Mouse (Mus musculus): ENCODE measurements at regions not wholly inside any gene's neighbourhood (a gene's known extent, or its start where the extent isn't known, plus 50 kb on each side); places are given as distances from the start of the nearest gene placed in this dataset.
"Not testable (repeated sequence)": the region's sequence is repeated elsewhere in the genome, so short reads cannot be mapped to it uniquely, and the experiment has no call there.

- not testable (repeated sequence) for H3K27ac ChIP-seq (ENCODE audit: low read length); H3K27me3 ChIP-seq (ENCODE audit: insufficient read depth, low read length); H3K9me3 ChIP-seq (ENCODE audit: low read length); H3K4me1 ChIP-seq (ENCODE audit: insufficient read depth, low read length); ATAC-seq (ENCODE audit: low FRiP score, low TSS enrichment); H3K4me3 ChIP-seq (ENCODE audit: low read length); H3K4me2 ChIP-seq (replicated peaks; ENCODE audit: low read depth, low read length); H3K9ac ChIP-seq (replicated peaks; ENCODE audit: low read length); H3K36me3 ChIP-seq (ENCODE audit: insufficient read depth, low read length)
Measured at GRCm38 (mm10) chr13:11030874-11031273, 670.2 kb upstream of the Chrm3 start.

GRCm38 (mm10) chr13:11030381-11030780 lies 669.7 kb upstream of the Chrm3 start:
- Histone ChIP-seq H3K36me3 (ENCODE audit: insufficient read depth, low read length) (no peaks in the 10 kb centered on the region), H3K9ac (replicated peaks; ENCODE audit: low read length) (no peak overlapping the region), H3K4me2 (replicated peaks; ENCODE audit: low read depth, low read length) (no peak overlapping the region), H3K27me3 (ENCODE audit: insufficient read depth, low read length) (no peaks in the 10 kb centered on the region), H3K27ac (ENCODE audit: low read length) (no peak overlapping the region), H3K4me3 (ENCODE audit: low read length) (no peak overlapping the region), H3K4me1 (ENCODE audit: insufficient read depth, low read length) (no peaks in the 10 kb centered on the region), H3K9me3 (ENCODE audit: low read length) (no peaks in the 10 kb centered on the region)
- 83% methylated on average over 4 of the region's 4 CpGs for WGBS
- ATAC-seq (ENCODE audit: low FRiP score, low TSS enrichment) = no peak

GRCm38 (mm10) chr13:11025918-11026317 lies 665.3 kb upstream of the Chrm3 start:
- no peak overlapping the region for H3K9ac ChIP-seq (replicated peaks; ENCODE audit: low read length)
- no peak for ATAC-seq (ENCODE audit: low FRiP score, low TSS enrichment)
- no peaks in the 10 kb centered on the region for H3K36me3 ChIP-seq (ENCODE audit: insufficient read depth, low read length)
- no peaks in the 10 kb centered on the region for H3K27me3 ChIP-seq (ENCODE audit: insufficient read depth, low read length)
- H3K4me3 ChIP-seq (ENCODE audit: low read length) = no peak overlapping the region
- no peak overlapping the region for H3K4me2 ChIP-seq (replicated peaks; ENCODE audit: low read depth, low read length)
- no peak overlapping the region for H3K27ac ChIP-seq (ENCODE audit: low read length)
- 75% methylated on average over 3 of the region's 3 CpGs for WGBS
- no peaks in the 10 kb centered on the region for H3K9me3 ChIP-seq (ENCODE audit: low read length)
- H3K4me1 ChIP-seq (ENCODE audit: insufficient read depth, low read length) = no peaks in the 10 kb centered on the region

- no peak overlapping the region for H3K4me2 ChIP-seq (replicated peaks; ENCODE audit: low read depth, low read length)
- no peaks in the 10 kb centered on the region for H3K36me3 ChIP-seq (ENCODE audit: insufficient read depth, low read length)
- 78% methylated on average over 2 of the region's 2 CpGs for WGBS
- H3K9me3 ChIP-seq (ENCODE audit: low read length) = no peaks in the 10 kb centered on the region
- no peaks in the 10 kb centered on the region for H3K4me1 ChIP-seq (ENCODE audit: insufficient read depth, low read length)
- no peak overlapping the region for H3K4me3 ChIP-seq (ENCODE audit: low read length)
- no peak for ATAC-seq (ENCODE audit: low FRiP score, low TSS enrichment)
- no peak overlapping the region for H3K9ac ChIP-seq (replicated peaks; ENCODE audit: low read length)
- no peaks in the 10 kb centered on the region for H3K27me3 ChIP-seq (ENCODE audit: insufficient read depth, low read length)
- no peak overlapping the region for H3K27ac ChIP-seq (ENCODE audit: low read length)
Measured at GRCm38 (mm10) chr13:11024441-11024840, 663.8 kb upstream of the Chrm3 start.

GRCm38 (mm10) chr13:11017584-11017983 lies 656.9 kb upstream of the Chrm3 start:
- 88% methylated on average over 7 of the region's 7 CpGs for WGBS
- Histone ChIP-seq H3K27ac (ENCODE audit: low read length) (no peak overlapping the region), H3K4me3 (ENCODE audit: low read length) (no peak overlapping the region), H3K4me2 (replicated peaks; ENCODE audit: low read depth, low read length) (no peak overlapping the region), H3K4me1 (ENCODE audit: insufficient read depth, low read length) (no peaks in the 10 kb centered on the region), H3K27me3 (ENCODE audit: insufficient read depth, low read length) (no peaks in the 10 kb centered on the region), H3K9me3 (ENCODE audit: low read length) (no peaks in the 10 kb centered on the region), H3K9ac (replicated peaks; ENCODE audit: low read length) (no peak overlapping the region), H3K36me3 (ENCODE audit: insufficient read depth, low read length) (no peaks in the 10 kb centered on the region)
- no peak for ATAC-seq (ENCODE audit: low FRiP score, low TSS enrichment)

GRCm38 (mm10) chr13:11005374-11005773 lies 644.7 kb upstream of the Chrm3 start:
- H3K4me3 ChIP-seq (ENCODE audit: low read length) = no peak overlapping the region
- H3K9me3 ChIP-seq (ENCODE audit: low read length) = no peaks in the 10 kb centered on the region
- WGBS = 57% methylated on average over 4 of the region's 4 CpGs
- H3K27me3 ChIP-seq (ENCODE audit: insufficient read depth, low read length) = no peaks in the 10 kb centered on the region
- H3K27ac ChIP-seq (ENCODE audit: low read length) = no peak overlapping the region
- no peaks in the 10 kb centered on the region for H3K36me3 ChIP-seq (ENCODE audit: insufficient read depth, low read length)
- no peaks in the 10 kb centered on the region for H3K4me1 ChIP-seq (ENCODE audit: insufficient read depth, low read length)
- ATAC-seq (ENCODE audit: low FRiP score, low TSS enrichment) = no peak
- H3K4me2 ChIP-seq (replicated peaks; ENCODE audit: low read depth, low read length) = no peak overlapping the region
- no peak overlapping the region for H3K9ac ChIP-seq (replicated peaks; ENCODE audit: low read length)

- WGBS = 93% methylated on average over 3 of the region's 3 CpGs
- Histone ChIP-seq H3K4me2 (replicated peaks; ENCODE audit: low read depth, low read length) (no peak overlapping the region), H3K9me3 (ENCODE audit: low read length) (no peaks in the 10 kb centered on the region), H3K27me3 (ENCODE audit: insufficient read depth, low read length) (no peaks in the 10 kb centered on the region), H3K4me3 (ENCODE audit: low read length) (no peak overlapping the region), H3K4me1 (ENCODE audit: insufficient read depth, low read length) (no peaks in the 10 kb centered on the region), H3K9ac (replicated peaks; ENCODE audit: low read length) (no peak overlapping the region), H3K27ac (ENCODE audit: low read length) (no peak overlapping the region), H3K36me3 (ENCODE audit: insufficient read depth, low read length) (no peaks in the 10 kb centered on the region)
- no peak for ATAC-seq (ENCODE audit: low FRiP score, low TSS enrichment)
Measured at GRCm38 (mm10) chr13:10991151-10991550, 630.5 kb upstream of the Chrm3 start.

- no peak overlapping the region for H3K27ac ChIP-seq (ENCODE audit: low read length)
- H3K9ac ChIP-seq (replicated peaks; ENCODE audit: low read length) = no peak overlapping the region
- no peaks in the 10 kb centered on the region for H3K36me3 ChIP-seq (ENCODE audit: insufficient read depth, low read length)
- H3K27me3 ChIP-seq (ENCODE audit: insufficient read depth, low read length) = no peaks in the 10 kb centered on the region
- H3K4me2 ChIP-seq (replicated peaks; ENCODE audit: low read depth, low read length) = no peak overlapping the region
- no peaks in the 10 kb centered on the region for H3K4me1 ChIP-seq (ENCODE audit: insufficient read depth, low read length)
- H3K4me3 ChIP-seq (ENCODE audit: low read length) = no peak overlapping the region
- no peak for ATAC-seq (ENCODE audit: low FRiP score, low TSS enrichment)
- no peaks in the 10 kb centered on the region for H3K9me3 ChIP-seq (ENCODE audit: low read length)
- WGBS = 86% methylated on average over 4 of the region's 4 CpGs
Measured at GRCm38 (mm10) chr13:10990503-10991025, 629.9 kb upstream of the Chrm3 start.

- Histone ChIP-seq H3K27ac (ENCODE audit: low read length) (no peak overlapping the region), H3K4me1 (ENCODE audit: insufficient read depth, low read length) (no peaks in the 10 kb centered on the region), H3K36me3 (ENCODE audit: insufficient read depth, low read length) (no peaks in the 10 kb centered on the region), H3K4me3 (ENCODE audit: low read length) (no peak overlapping the region), H3K4me2 (replicated peaks; ENCODE audit: low read depth, low read length) (no peak overlapping the region), H3K27me3 (ENCODE audit: insufficient read depth, low read length) (no peaks in the 10 kb centered on the region), H3K9me3 (ENCODE audit: low read length) (no peaks in the 10 kb centered on the region), H3K9ac (replicated peaks; ENCODE audit: low read length) (no peak overlapping the region)
- 83% methylated on average over 6 of the region's 6 CpGs for WGBS
- ATAC-seq (ENCODE audit: low FRiP score, low TSS enrichment) = no peak
Measured at GRCm38 (mm10) chr13:10989095-10989814, 628.6 kb upstream of the Chrm3 start.

GRCm38 (mm10) chr13:10983736-10984135 lies 623.1 kb upstream of the Chrm3 start:
- H3K27me3 ChIP-seq (ENCODE audit: insufficient read depth, low read length) = no peaks in the 10 kb centered on the region
- H3K27ac ChIP-seq (ENCODE audit: low read length) = no peak overlapping the region
- no peak overlapping the region for H3K4me2 ChIP-seq (replicated peaks; ENCODE audit: low read depth, low read length)
- no peak for ATAC-seq (ENCODE audit: low FRiP score, low TSS enrichment)
- H3K9ac ChIP-seq (replicated peaks; ENCODE audit: low read length) = no peak overlapping the region
- no peaks in the 10 kb centered on the region for H3K4me1 ChIP-seq (ENCODE audit: insufficient read depth, low read length)
- no peaks in the 10 kb centered on the region for H3K9me3 ChIP-seq (ENCODE audit: low read length)
- no peak overlapping the region for H3K4me3 ChIP-seq (ENCODE audit: low read length)
- H3K36me3 ChIP-seq (ENCODE audit: insufficient read depth, low read length) = no peaks in the 10 kb centered on the region
